Mouse (Mus musculus) limb, embryonic 11.5 days (tissue): ENCODE results near the gene Bcorl1. TPM values are rescaled to one million over a fixed set of nuclear protein-coding genes. Genes with fewer than 3 reads are reported as not detected.
A peak's percentile ranks its signal among the peaks of the same experiment; 100 is the strongest.
"Not testable (repeated sequence)": the region's sequence is repeated elsewhere in the genome, so short reads cannot be mapped to it uniquely, and the experiment has no call there.

Experiments
- ATAC-seq: fragments of 200-750 bp; cut with Nextera tagmentation; 2 replicates; pipeline ENCODE4 v1.8.0; 2017; ENCODE audit warnings: low read depth; ENCODE audit not compliant: insufficient number of reproducible peaks, low FRiP score, low TSS enrichment
- DNase-seq: peaks from one replicate; pipeline ENCODE4 v3.0.0-alpha.2; 2015; ENCODE audit warnings: low spot score
- H3K27ac ChIP-seq: fragments of 300-500 bp; sonication (generic); replicated peaks from 2 replicates; pipeline ENCODE4 v1.5.1; 2014; ENCODE audit warnings: low read depth, mild to moderate bottlenecking, low read length
- H3K27me3 ChIP-seq: fragments of 300-500 bp; sonication (generic); 2 replicates; pipeline ENCODE4 v1.6.1; 2014; ENCODE audit warnings: mild to moderate bottlenecking, low read length, mixed read lengths; ENCODE audit not compliant: control insufficient read depth, insufficient read depth
- H3K36me3 ChIP-seq: fragments of 300-500 bp; sonication (generic); 2 replicates; pipeline ENCODE4 v1.6.1; 2014; ENCODE audit warnings: mild to moderate bottlenecking, low read length, moderate library complexity, mixed read lengths; ENCODE audit not compliant: control insufficient read depth, insufficient read depth
- H3K4me1 ChIP-seq: fragments of 300-500 bp; sonication (generic); 2 replicates; pipeline ENCODE4 v1.6.1; 2014; ENCODE audit warnings: low read length, mixed read lengths; ENCODE audit not compliant: control insufficient read depth, insufficient read depth
- H3K4me2 ChIP-seq: fragments of 300-500 bp; sonication (generic); 2 replicates; pipeline ENCODE4 v1.6.1; 2014; ENCODE audit warnings: low read depth, mild to moderate bottlenecking, moderate library complexity; ENCODE audit not compliant: severe bottlenecking
- H3K4me3 ChIP-seq: fragments of 300-500 bp; sonication (generic); 2 replicates; pipeline ENCODE4 v1.5.1; 2014; ENCODE audit warnings: low read depth, low read length
- H3K9ac ChIP-seq: fragments of 300-500 bp; sonication (generic); 2 replicates; pipeline ENCODE4 v1.6.1; 2014; ENCODE audit warnings: mild to moderate bottlenecking, low read length
- H3K9me3 ChIP-seq: fragments of 300-500 bp; sonication (generic); 2 replicates; pipeline ENCODE4 v1.6.1; 2016; ENCODE audit warnings: low read length; ENCODE audit not compliant: control insufficient read depth
- WGBS: fragments of 180-500 bp; shearing (Covaris S2); extraction: QIAGEN DNeasy Blood & Tissue Kit; methylation state at CpG from one replicate; pipeline ENCODE4 v1.1.7; 2014; 5-methylcytosine and 5-hydroxymethylcytosine counted together
- polyA plus RNA-seq: library from polyadenylated mRNA; unstranded; fragments of >200 nt; fragmentation: Nextera tagmentation; extraction: Ambion mirVana; gene quantifications from 2 replicates; pipeline ENCODE4 v1.2.1, GENCODE M21; 2014

Gene Bcorl1
- polyA plus RNA-seq, 1 experiment from 2014 or later, result 5.4 TPM

GRCm38 (mm10) chrX:48435477-48435900 lies 94.3 kb downstream of the Bcorl1 start:
- Histone ChIP-seq H3K4me2 (no peak overlapping the region), H3K9ac (no peak overlapping the region), H3K27ac (no peak overlapping the region), H3K4me1 (no peaks in the 10 kb centered on the region; the same call in 1 of the 2 replicates), H3K27me3 (no peaks in the 10 kb centered on the region), H3K9me3 (no peaks in the 10 kb centered on the region), H3K36me3 (no peaks in the 10 kb centered on the region), H3K4me3 (no peak overlapping the region)
- 80% methylated on average over 9 of the region's 9 CpGs for WGBS
- no peak for ATAC-seq
- no peak for DNase-seq

- DNase-seq, H3K9ac ChIP-seq, H3K4me1 ChIP-seq, H3K9me3 ChIP-seq, H3K27me3 ChIP-seq, H3K36me3 ChIP-seq, ATAC-seq, H3K4me2 ChIP-seq, H3K4me3 ChIP-seq, H3K27ac ChIP-seq: not testable (repeated sequence)
- 88% methylated on average over 4 of the region's 7 CpGs for WGBS
Measured at GRCm38 (mm10) chrX:48436082-48436481, 94.9 kb downstream of the Bcorl1 start.

- no peak for ATAC-seq
- Histone ChIP-seq H3K4me3 (no peak overlapping the region), H3K4me2 (no peak overlapping the region), H3K9ac (no peak overlapping the region), H3K9me3 (no peaks in the 10 kb centered on the region), H3K27me3 (no peaks in the 10 kb centered on the region), H3K36me3 (no peaks in the 10 kb centered on the region), H3K27ac (no peak overlapping the region), H3K4me1 (no peaks in the 10 kb centered on the region)
- DNase-seq, result no peak
- 50% methylated on average over 4 of the region's 4 CpGs for WGBS
Measured at GRCm38 (mm10) chrX:48439036-48439435, 97.9 kb downstream of the Bcorl1 start.

GRCm38 (mm10) chrX:48441548-48441947 lies 100.4 kb downstream of the Bcorl1 start:
- Histone ChIP-seq H3K4me3 (no peak overlapping the region), H3K9me3 (no peaks in the 10 kb centered on the region), H3K27ac (no peak overlapping the region), H3K9ac (no peak overlapping the region), H3K4me2 (no peak overlapping the region), H3K4me1 (no peaks in the 10 kb centered on the region), H3K36me3 (no peaks in the 10 kb centered on the region), H3K27me3 (no peaks in the 10 kb centered on the region)
- 93% methylated on average over 6 of the region's 6 CpGs for WGBS
- DNase-seq, result no peak
- no peak for ATAC-seq

- no peaks in the 10 kb centered on the region for H3K4me1 ChIP-seq
- WGBS, result 84% methylated on average over 7 of the region's 7 CpGs
- ATAC-seq (no peak), DNase-seq (no peak)
- H3K27ac ChIP-seq, result no peak overlapping the region
- H3K36me3 ChIP-seq, result no peaks in the 10 kb centered on the region
- H3K4me3 ChIP-seq, result no peak overlapping the region
- no peak overlapping the region for H3K9ac ChIP-seq
- H3K27me3 ChIP-seq, result no peaks in the 10 kb centered on the region
- H3K9me3 ChIP-seq, result no peaks in the 10 kb centered on the region
- H3K4me2 ChIP-seq, result no peak overlapping the region
Measured at GRCm38 (mm10) chrX:48441954-48442353, 100.8 kb downstream of the Bcorl1 start.

GRCm38 (mm10) chrX:48444677-48445076 lies 103.5 kb downstream of the Bcorl1 start:
- Histone ChIP-seq H3K9me3 (no peaks in the 10 kb centered on the region), H3K27ac (no peak overlapping the region), H3K27me3 (no peaks in the 10 kb centered on the region), H3K4me3 (no peak overlapping the region), H3K4me2 (no peak overlapping the region), H3K9ac (no peak overlapping the region), H3K4me1 (no peaks in the 10 kb centered on the region), H3K36me3 (no peaks in the 10 kb centered on the region)
- DNase-seq (no peak), ATAC-seq (no peak)
- 82% methylated on average over 4 of the region's 4 CpGs for WGBS

- Histone ChIP-seq H3K9ac (no peak overlapping the region), H3K4me2 (no peak overlapping the region), H3K4me3 (no peak overlapping the region), H3K27ac (no peak overlapping the region), H3K9me3 (no peaks in the 10 kb centered on the region), H3K4me1 (no peaks in the 10 kb centered on the region), H3K36me3 (no peaks in the 10 kb centered on the region), H3K27me3 (peaks cover 10% of the 10 kb centered on the region)
- DNase-seq (no peak), ATAC-seq (no peak)
- WGBS, result 20% methylated on average over 10 of the region's 10 CpGs
Measured at GRCm38 (mm10) chrX:48449646-48450045, 108.5 kb downstream of the Bcorl1 start.

- peaks cover 12% of the 10 kb centered on the region for H3K27me3 ChIP-seq
- WGBS, result 21% methylated on average over 9 of the region's 9 CpGs
- H3K27ac ChIP-seq, result no peak overlapping the region
- H3K4me2 ChIP-seq, result peak overlapping the region; percentile 42; the same call in 1 of the 2 replicates
- ATAC-seq (no peak; the same call in 1 of the 2 replicates), DNase-seq (no peak)
- no peak overlapping the region for H3K9ac ChIP-seq
- no peaks in the 10 kb centered on the region for H3K36me3 ChIP-seq
- peak overlapping the region; percentile 34; the same call in 1 of the 2 replicates for H3K4me3 ChIP-seq
- H3K4me1 ChIP-seq, result no peaks in the 10 kb centered on the region
- no peaks in the 10 kb centered on the region for H3K9me3 ChIP-seq
Measured at GRCm38 (mm10) chrX:48452231-48452890, 111.2 kb downstream of the Bcorl1 start.
